Mouse (Mus musculus) bone marrow macrophage, adult 2 months (primary cell): ENCODE measurements around the gene Faf1.

ENCODE experiments used
- CTCF ChIP-seq: IDR thresholded peaks from 2 replicates; pipeline ENCODE4 v1.5.1; 2012; ENCODE audit warnings: low read depth, mild to moderate bottlenecking, low read length, moderate library complexity
- POLR2A ChIP-seq: IDR thresholded peaks from 2 replicates; pipeline ENCODE4 v1.6.1; 2012; ENCODE audit warnings: mild to moderate bottlenecking, low read depth, low read length, borderline replicate concordance

DNA sequence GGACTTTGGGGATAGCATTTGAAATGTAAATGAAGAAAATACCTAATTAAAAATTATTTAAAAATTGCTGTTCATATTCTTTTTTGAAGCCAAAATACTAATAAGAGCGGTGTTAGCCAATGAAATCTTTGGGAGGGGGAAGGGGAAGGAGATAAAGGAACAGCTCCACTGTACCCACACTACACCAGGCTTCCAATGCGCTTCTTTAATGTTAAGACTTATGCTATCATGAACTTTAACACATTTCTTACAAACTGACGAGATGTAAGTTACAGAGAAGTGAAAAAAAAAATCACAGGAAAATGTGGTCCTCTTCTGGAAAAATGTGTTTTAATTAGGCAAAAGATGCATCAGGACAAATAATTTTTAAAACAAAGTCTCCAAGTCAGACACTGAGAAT lies 15.8 kb upstream of the Faf1 start:
- TF ChIP-seq POLR2A (no peak), CTCF (no peak)
